Mouse (Mus musculus) limb, embryonic 12.5 days (tissue): ENCODE measurements around the gene Nckap5l. TPM values are rescaled to one million over a fixed set of nuclear protein-coding genes. Genes with fewer than 3 reads are reported as not detected.

Experiments
- ATAC-seq: fragments of 200-750 bp; cut with Nextera tagmentation; 2 replicates; pipeline ENCODE4 v1.8.0; 2017; ENCODE audit warnings: low read depth, moderate TSS enrichment; ENCODE audit not compliant: insufficient number of reproducible peaks, insufficient read depth, low FRiP score, low TSS enrichment
- H3K27ac ChIP-seq: fragments of 300-500 bp; sonication (generic); 2 replicates; pipeline ENCODE4 v1.5.1; 2016; ENCODE audit warnings: mild to moderate bottlenecking, moderate library complexity
- H3K27me3 ChIP-seq: fragments of 300-500 bp; sonication (generic); 2 replicates; pipeline ENCODE4 v1.6.1; 2016; ENCODE audit warnings: mild to moderate bottlenecking, moderate library complexity
- H3K36me3 ChIP-seq: fragments of 300-500 bp; sonication (generic); 2 replicates; pipeline ENCODE4 v1.6.1; 2016; ENCODE audit warnings: mild to moderate bottlenecking, moderate library complexity
- H3K4me1 ChIP-seq: fragments of 300-500 bp; sonication (generic); replicated peaks from 2 replicates; pipeline ENCODE4 v1.6.1; 2016
- H3K4me2 ChIP-seq: fragments of 300-500 bp; sonication (generic); 2 replicates; pipeline ENCODE4 v1.6.1; 2016; ENCODE audit warnings: mild to moderate bottlenecking, moderate library complexity
- H3K4me3 ChIP-seq: fragments of 300-500 bp; sonication (generic); replicated peaks from 2 replicates; pipeline ENCODE4 v1.5.1; 2016; ENCODE audit warnings: mild to moderate bottlenecking
- H3K9ac ChIP-seq: fragments of 300-500 bp; sonication (generic); replicated peaks from 2 replicates; pipeline ENCODE4 v1.6.1; 2016; ENCODE audit warnings: mild to moderate bottlenecking, moderate library complexity
- H3K9me3 ChIP-seq: fragments of 300-500 bp; sonication (generic); 2 replicates; pipeline ENCODE4 v1.6.1; 2016; ENCODE audit warnings: mild to moderate bottlenecking, moderate library complexity
- WGBS: fragments of 180-500 bp; shearing (Covaris S2); methylation state at CpG from one replicate; pipeline ENCODE4 v1.1.7; 2016; 5-methylcytosine and 5-hydroxymethylcytosine counted together
- polyA plus RNA-seq: library from polyadenylated mRNA; unstranded; fragments of >200 nt; fragmentation: Nextera tagmentation; extraction: Ambion mirVana; gene quantifications from 2 replicates; pipeline ENCODE4 v1.2.1, GENCODE M21; 2016

Nckap5l gene
- polyA plus RNA-seq, 1 experiment from 2014 or later, result 13.6 TPM

- 14% methylated on average over 4 of the region's 4 CpGs for WGBS
- H3K27me3 ChIP-seq, result peaks cover 41% of the 10 kb centered on the region
Measured at GRCm38 (mm10) chr15:99497061-99497460, 39.5 kb upstream of the Nckap5l start.

GRCm38 (mm10) chr15:99484745-99485144 is 27.2 kb upstream of the Nckap5l start:
- H3K27ac ChIP-seq, result no peak overlapping the region
- no peak overlapping the region for H3K4me2 ChIP-seq
- WGBS, result 72% methylated on average over 6 of the region's 6 CpGs
- no peaks in the 10 kb centered on the region for H3K36me3 ChIP-seq
- no peaks in the 10 kb centered on the region for H3K9me3 ChIP-seq
- H3K27me3 ChIP-seq, result no peaks in the 10 kb centered on the region
- H3K9ac ChIP-seq, result no peak overlapping the region
- H3K4me1 ChIP-seq, result no peaks in the 10 kb centered on the region
- no peak overlapping the region for H3K4me3 ChIP-seq
- no peak for ATAC-seq

More at GRCm38 (mm10) chr15:99497061-99497460, 39.5 kb upstream of the Nckap5l start:
- Histone ChIP-seq H3K4me3 (no peak overlapping the region), H3K27ac (no peak overlapping the region), H3K4me1 (peaks cover 14% of the 10 kb centered on the region), H3K9me3 (no peaks in the 10 kb centered on the region), H3K4me2 (no peak overlapping the region), H3K36me3 (no peaks in the 10 kb centered on the region), H3K9ac (no peak overlapping the region)
- no peak for ATAC-seq

- Histone ChIP-seq H3K27ac (no peak overlapping the region), H3K9ac (no peak overlapping the region), H3K9me3 (0 out of 2 replicates have a peak, but pooled peaks cover 1% of the 10 kb centered on the region), H3K4me1 (peaks cover 13% of the 10 kb centered on the region), H3K36me3 (peaks cover 7% of the 10 kb centered on the region), H3K4me3 (no peak overlapping the region), H3K27me3 (no peaks in the 10 kb centered on the region), H3K4me2 (no peak overlapping the region)
- ATAC-seq, result no peak
- 81% methylated on average over 1 of the region's 1 CpGs for WGBS
Measured at GRCm38 (mm10) chr15:99475814-99476213, 18.3 kb upstream of the Nckap5l start.

GRCm38 (mm10) chr15:99474576-99474926 is 17.0 kb upstream of the Nckap5l start, which contains the start of gene Bcdin3d:
Gene Bcdin3d (minus strand): TSS chr15:99474730.
- Histone ChIP-seq H3K27ac (peak within 1 kb of the TSS; percentile 93), H3K36me3 (peaks cover 20% of the 10 kb centered on the region), H3K27me3 (no peaks in the 10 kb centered on the region), H3K9ac (peak within 1 kb of the TSS; percentile 85), H3K9me3 (0 out of 2 replicates have a peak, but pooled peaks cover 5% of the 10 kb centered on the region), H3K4me2 (peak within 1 kb of the TSS; percentile 70), H3K4me1 (peaks cover 13% of the 10 kb centered on the region), H3K4me3 (peak within 1 kb of the TSS; percentile 75)
- WGBS, result under 1% methylated on average over 26 of the region's 26 CpGs
- ATAC-seq, result peak; percentile 81

GRCm38 (mm10) chr15:99473801-99474575 is 16.4 kb upstream of the Nckap5l start:
- WGBS, result 7% methylated on average over 38 of the region's 38 CpGs
- no peaks in the 10 kb centered on the region for H3K27me3 ChIP-seq
- peak overlapping the region; percentile 70 for H3K4me2 ChIP-seq
- H3K9me3 ChIP-seq, result peaks cover 5% of the 10 kb centered on the region; the same call in 1 of the 2 replicates
- H3K4me3 ChIP-seq, result peak overlapping the region; percentile 75
- H3K27ac ChIP-seq, result peak overlapping the region; percentile 93
- peak overlapping the region; percentile 85 for H3K9ac ChIP-seq
- peaks cover 25% of the 10 kb centered on the region for H3K36me3 ChIP-seq
- peaks cover 13% of the 10 kb centered on the region for H3K4me1 ChIP-seq
- peak; percentile 49 for ATAC-seq

GRCm38 (mm10) chr15:99472972-99473371 is 15.4 kb upstream of the Nckap5l start:
- WGBS, result 92% methylated on average over 7 of the region's 7 CpGs
- no peak overlapping the region for H3K27ac ChIP-seq
- no peak overlapping the region for H3K4me2 ChIP-seq
- no peak overlapping the region for H3K4me3 ChIP-seq
- H3K4me1 ChIP-seq, result peaks cover 13% of the 10 kb centered on the region
- no peaks in the 10 kb centered on the region for H3K27me3 ChIP-seq
- no peak for ATAC-seq
- H3K36me3 ChIP-seq, result peaks cover 32% of the 10 kb centered on the region
- peaks cover 5% of the 10 kb centered on the region; the same call in 1 of the 2 replicates for H3K9me3 ChIP-seq
- no peak overlapping the region for H3K9ac ChIP-seq

GRCm38 (mm10) chr15:99471677-99472063 is 14.1 kb upstream of the Nckap5l start:
- H3K9me3 ChIP-seq, result peaks cover 5% of the 10 kb centered on the region; the same call in 1 of the 2 replicates
- 70% methylated on average over 14 of the region's 14 CpGs for WGBS
- H3K27ac ChIP-seq, result no peak overlapping the region
- ATAC-seq, result no peak
- no peaks in the 10 kb centered on the region for H3K27me3 ChIP-seq
- H3K4me3 ChIP-seq, result no peak overlapping the region
- H3K36me3 ChIP-seq, result peaks cover 35% of the 10 kb centered on the region
- no peak overlapping the region for H3K9ac ChIP-seq
- peaks cover 13% of the 10 kb centered on the region for H3K4me1 ChIP-seq
- H3K4me2 ChIP-seq, result no peak overlapping the region

- 66% methylated on average over 17 of the region's 17 CpGs for WGBS
- Histone ChIP-seq H3K4me2 (no peak overlapping the region), H3K9me3 (peaks cover 5% of the 10 kb centered on the region; the same call in 1 of the 2 replicates), H3K27me3 (no peaks in the 10 kb centered on the region), H3K4me3 (no peak overlapping the region), H3K36me3 (peaks cover 35% of the 10 kb centered on the region), H3K27ac (no peak overlapping the region), H3K9ac (no peak overlapping the region), H3K4me1 (peaks cover 13% of the 10 kb centered on the region)
- no peak for ATAC-seq
Measured at GRCm38 (mm10) chr15:99470971-99471676, 13.6 kb upstream of the Nckap5l start.

GRCm38 (mm10) chr15:99470224-99470761 is 12.7 kb upstream of the Nckap5l start:
- WGBS, result 91% methylated on average over 31 of the region's 31 CpGs
- H3K4me1 ChIP-seq, result peaks cover 11% of the 10 kb centered on the region
- ATAC-seq, result no peak
- no peaks in the 10 kb centered on the region for H3K27me3 ChIP-seq
- no peak overlapping the region for H3K4me3 ChIP-seq
- no peak overlapping the region for H3K4me2 ChIP-seq
- H3K27ac ChIP-seq, result no peak overlapping the region
- peaks cover 5% of the 10 kb centered on the region; the same call in 1 of the 2 replicates for H3K9me3 ChIP-seq
- H3K36me3 ChIP-seq, result peaks cover 35% of the 10 kb centered on the region
- H3K9ac ChIP-seq, result no peak overlapping the region

GRCm38 (mm10) chr15:99469736-99470135 is 12.2 kb upstream of the Nckap5l start:
- Histone ChIP-seq H3K27me3 (no peaks in the 10 kb centered on the region), H3K9ac (no peak overlapping the region), H3K36me3 (peaks cover 35% of the 10 kb centered on the region), H3K9me3 (peaks cover 5% of the 10 kb centered on the region; the same call in 1 of the 2 replicates), H3K4me2 (no peak overlapping the region), H3K4me1 (peaks cover 6% of the 10 kb centered on the region), H3K4me3 (no peak overlapping the region), H3K27ac (no peak overlapping the region)
- ATAC-seq, result no peak
- WGBS, result 93% methylated on average over 4 of the region's 4 CpGs

- WGBS, result 47% methylated on average over 3 of the region's 3 CpGs
- peaks cover 35% of the 10 kb centered on the region for H3K36me3 ChIP-seq
- H3K27ac ChIP-seq, result no peak overlapping the region
- no peak overlapping the region for H3K9ac ChIP-seq
- H3K4me1 ChIP-seq, result peaks cover 5% of the 10 kb centered on the region; the same call in 1 of the 2 replicates
- no peak overlapping the region for H3K4me2 ChIP-seq
- H3K4me3 ChIP-seq, result no peak overlapping the region
- no peak for ATAC-seq
- peaks cover 5% of the 10 kb centered on the region; the same call in 1 of the 2 replicates for H3K9me3 ChIP-seq
- H3K27me3 ChIP-seq, result no peaks in the 10 kb centered on the region
Measured at GRCm38 (mm10) chr15:99469067-99469466, 11.5 kb upstream of the Nckap5l start.
